Mouse (Mus musculus): ENCODE data around the gene Cdk11b. TPM values are rescaled to one million over a fixed set of nuclear protein-coding genes. Genes with fewer than 3 reads are reported as not detected.
"Not testable (repeated sequence)": the region's sequence is repeated elsewhere in the genome, so short reads cannot be mapped to it uniquely, and the experiment has no call there.

Gene Cdk11b
- polyA plus RNA-seq, 1 experiment from 2014 or later, result 71.2 TPM

DNA sequence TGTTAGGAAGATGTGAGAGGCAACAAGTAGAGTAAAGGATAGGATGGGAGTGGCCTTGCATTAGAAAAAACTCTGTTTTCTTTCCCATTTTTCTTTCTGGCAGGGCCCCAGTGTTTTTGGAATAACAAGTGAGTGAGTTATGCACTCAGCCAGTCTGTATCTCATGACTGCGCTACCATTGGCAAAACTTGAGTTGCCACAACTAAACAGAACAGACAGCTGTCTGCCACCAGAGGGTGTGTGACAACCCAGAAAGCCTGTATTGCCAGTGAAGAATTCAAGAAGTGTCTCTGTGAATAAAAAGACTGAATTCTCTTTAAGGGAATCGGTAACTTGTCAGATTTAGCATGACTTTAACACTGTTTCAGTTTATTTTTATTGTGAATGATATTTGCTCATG lies 51.3 kb downstream of the Cdk11b start:
- no peak overlapping the region for H3K4me3 ChIP-seq (ENCODE audit: low read depth, low read length)
- WGBS, result 91% methylated on average over 2 of the region's 2 CpGs
- no peaks in the 10 kb centered on the region for H3K4me1 ChIP-seq (ENCODE audit: control insufficient read depth, insufficient read depth, low read length)
- no peak overlapping the region for H3K4me2 ChIP-seq (ENCODE audit: low read depth, low read length)
- H3K27ac ChIP-seq (replicated peaks; ENCODE audit: low read depth, low read length), result no peak overlapping the region
- no peaks in the 10 kb centered on the region for H3K36me3 ChIP-seq (replicated peaks; ENCODE audit: control insufficient read depth, insufficient read depth, low read depth, low read length)
- H3K27me3 ChIP-seq (ENCODE audit: control insufficient read depth, insufficient read depth, low read length), result no peaks in the 10 kb centered on the region
- H3K9ac ChIP-seq (replicated peaks; ENCODE audit: low read length), result no peak overlapping the region
- H3K9me3 ChIP-seq (replicated peaks; ENCODE audit: control insufficient read depth, low read length), result no peaks in the 10 kb centered on the region
- no peak for DNase-seq (ENCODE audit: low spot score)
- no peak for ATAC-seq (replicated peaks; ENCODE audit: insufficient number of reproducible peaks, low FRiP score, low TSS enrichment, low read depth)

DNA sequence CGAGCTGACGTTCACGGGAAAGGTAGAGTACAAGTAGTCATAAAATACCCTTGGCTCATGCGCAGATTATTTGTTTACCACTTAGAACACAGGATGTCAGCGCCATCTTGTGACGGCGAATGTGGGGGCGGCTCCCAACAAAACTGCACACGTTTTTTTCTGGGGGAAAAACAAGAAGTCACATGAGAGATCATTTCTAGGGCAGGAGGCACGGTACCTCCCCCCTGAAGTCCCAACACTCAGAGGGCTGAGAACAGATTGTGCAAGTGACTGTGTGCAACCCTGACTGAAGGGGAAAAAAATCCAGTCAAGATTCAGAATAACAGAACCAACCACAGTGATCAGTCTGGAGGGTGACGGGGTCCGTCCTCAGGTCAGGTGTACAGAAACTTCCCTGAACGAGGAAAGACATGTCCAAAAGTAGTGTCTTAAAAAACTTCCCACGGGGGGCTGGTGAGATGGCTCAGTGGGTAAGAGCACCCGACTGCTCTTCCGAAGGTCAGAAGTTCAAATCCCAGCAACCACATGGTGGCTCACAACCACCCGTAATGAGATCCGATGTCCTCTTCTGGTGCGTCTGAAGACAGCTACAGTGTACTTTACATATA lies 59.1 kb downstream of the Cdk11b start:
- not testable (repeated sequence) for H3K27ac ChIP-seq (replicated peaks; ENCODE audit: low read depth, low read length); H3K4me3 ChIP-seq (ENCODE audit: low read depth, low read length); H3K4me2 ChIP-seq (ENCODE audit: low read depth, low read length); H3K27me3 ChIP-seq (ENCODE audit: control insufficient read depth, insufficient read depth, low read length); ATAC-seq (replicated peaks; ENCODE audit: insufficient number of reproducible peaks, low FRiP score, low TSS enrichment, low read depth); H3K36me3 ChIP-seq (replicated peaks; ENCODE audit: control insufficient read depth, insufficient read depth, low read depth, low read length); H3K4me1 ChIP-seq (ENCODE audit: control insufficient read depth, insufficient read depth, low read length); H3K9ac ChIP-seq (replicated peaks; ENCODE audit: low read length); H3K9me3 ChIP-seq (replicated peaks; ENCODE audit: control insufficient read depth, low read length); DNase-seq (ENCODE audit: low spot score)
- 91% methylated on average over 15 of the region's 19 CpGs for WGBS

DNA sequence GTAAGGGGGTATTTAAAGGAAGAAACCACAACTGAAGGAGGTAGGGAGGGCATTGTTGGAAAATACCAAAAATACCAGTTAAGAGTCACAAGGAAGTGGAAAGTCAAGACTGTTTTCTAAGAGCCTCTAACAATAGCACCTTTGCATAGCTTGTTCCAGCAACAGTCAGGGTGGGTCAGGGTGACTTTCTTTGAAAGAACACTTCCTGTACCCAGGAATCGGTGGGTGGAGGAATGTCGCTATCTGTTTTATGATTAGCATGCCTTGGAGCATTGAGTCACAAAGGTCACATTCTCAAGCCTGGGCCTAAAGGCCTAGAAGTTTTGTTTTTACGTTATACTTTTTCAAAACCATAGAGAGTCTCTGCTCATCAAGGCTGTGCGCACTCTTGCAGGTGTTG lies 63.1 kb downstream of the Cdk11b start:
- DNase-seq (ENCODE audit: low spot score); H3K4me2 ChIP-seq (ENCODE audit: low read depth, low read length); H3K4me3 ChIP-seq (ENCODE audit: low read depth, low read length); H3K36me3 ChIP-seq (replicated peaks; ENCODE audit: control insufficient read depth, insufficient read depth, low read depth, low read length); H3K27ac ChIP-seq (replicated peaks; ENCODE audit: low read depth, low read length); H3K4me1 ChIP-seq (ENCODE audit: control insufficient read depth, insufficient read depth, low read length); H3K9me3 ChIP-seq (replicated peaks; ENCODE audit: control insufficient read depth, low read length); H3K27me3 ChIP-seq (ENCODE audit: control insufficient read depth, insufficient read depth, low read length); H3K9ac ChIP-seq (replicated peaks; ENCODE audit: low read length); ATAC-seq (replicated peaks; ENCODE audit: insufficient number of reproducible peaks, low FRiP score, low TSS enrichment, low read depth): not testable (repeated sequence)
- 89% methylated on average over 4 of the region's 4 CpGs for WGBS

DNA sequence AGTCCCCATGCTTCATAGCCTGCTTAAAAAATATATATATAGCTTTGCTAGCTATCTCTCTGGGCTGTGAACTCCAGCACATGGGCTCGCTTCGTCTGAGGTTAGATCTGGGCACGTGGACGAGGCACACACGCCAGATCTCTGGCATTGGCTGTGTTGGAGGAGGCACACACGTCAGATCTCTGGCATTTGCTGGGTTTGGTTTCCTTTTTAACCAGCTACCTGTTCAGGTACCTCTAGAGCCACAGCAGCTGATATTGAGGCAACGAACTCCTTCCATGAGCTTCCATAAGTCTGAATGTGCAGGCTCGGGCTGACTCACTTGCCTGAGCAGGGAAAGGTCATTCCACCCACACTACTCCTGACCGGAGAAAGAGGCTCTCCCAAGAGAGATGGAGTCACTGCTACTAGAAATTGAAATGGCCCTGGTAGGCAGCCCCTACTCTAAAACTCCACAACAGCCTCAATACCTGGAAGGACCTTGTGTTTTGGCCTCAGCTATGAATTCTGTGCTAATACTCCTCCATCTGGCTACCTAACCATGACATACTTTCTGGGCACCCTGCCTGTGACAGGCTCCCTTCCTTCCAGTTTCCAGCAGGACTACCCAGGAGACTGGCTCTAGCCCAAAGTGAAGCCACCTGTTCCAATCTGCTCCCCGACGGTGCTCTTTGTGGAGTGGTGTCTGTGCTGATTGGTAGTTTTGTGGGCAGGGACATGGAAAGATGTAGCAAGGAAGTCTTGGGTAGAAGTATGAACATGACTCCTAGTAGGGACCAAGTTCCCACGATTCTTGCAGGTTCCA lies 66.1 kb downstream of the Cdk11b start:
- WGBS, result 80% methylated on average over 12 of the region's 12 CpGs
- DNase-seq (ENCODE audit: low spot score) (no peak), ATAC-seq (replicated peaks; ENCODE audit: insufficient number of reproducible peaks, low FRiP score, low TSS enrichment, low read depth) (no peak)
- H3K4me3 ChIP-seq (ENCODE audit: low read depth, low read length), result no peak overlapping the region
- H3K27ac ChIP-seq (replicated peaks; ENCODE audit: low read depth, low read length), result no peak overlapping the region
- no peaks in the 10 kb centered on the region for H3K36me3 ChIP-seq (replicated peaks; ENCODE audit: control insufficient read depth, insufficient read depth, low read depth, low read length)
- H3K4me1 ChIP-seq (ENCODE audit: control insufficient read depth, insufficient read depth, low read length), result no peaks in the 10 kb centered on the region
- H3K9me3 ChIP-seq (replicated peaks; ENCODE audit: control insufficient read depth, low read length), result no peaks in the 10 kb centered on the region
- no peak overlapping the region for H3K9ac ChIP-seq (replicated peaks; ENCODE audit: low read length)
- peaks cover 6% of the 10 kb centered on the region; the same call in 1 of the 2 replicates for H3K27me3 ChIP-seq (ENCODE audit: control insufficient read depth, insufficient read depth, low read length)
- no peak overlapping the region for H3K4me2 ChIP-seq (ENCODE audit: low read depth, low read length)

DNA sequence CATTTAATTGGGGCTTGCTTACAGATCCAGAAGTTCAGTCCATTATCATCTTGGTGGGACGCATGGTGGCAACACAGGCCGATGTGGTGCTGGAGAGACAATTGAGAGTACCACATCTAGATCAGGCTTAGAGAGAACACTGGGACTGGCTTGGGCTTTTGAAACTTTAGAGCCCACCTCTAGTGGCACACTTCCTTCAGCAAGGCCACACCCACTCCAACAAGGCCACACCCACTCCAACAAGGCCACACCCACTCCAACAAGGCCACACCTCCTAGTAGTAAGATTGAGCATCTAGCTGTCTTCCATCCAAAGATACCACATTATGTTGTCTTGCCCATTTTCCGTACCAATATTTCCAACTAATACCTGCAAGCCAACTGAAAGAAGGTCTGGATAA lies 67.8 kb downstream of the Cdk11b start:
- over 99% methylated on average over 3 of the region's 3 CpGs for WGBS
- no peak for ATAC-seq (replicated peaks; ENCODE audit: insufficient number of reproducible peaks, low FRiP score, low TSS enrichment, low read depth)

DNA sequence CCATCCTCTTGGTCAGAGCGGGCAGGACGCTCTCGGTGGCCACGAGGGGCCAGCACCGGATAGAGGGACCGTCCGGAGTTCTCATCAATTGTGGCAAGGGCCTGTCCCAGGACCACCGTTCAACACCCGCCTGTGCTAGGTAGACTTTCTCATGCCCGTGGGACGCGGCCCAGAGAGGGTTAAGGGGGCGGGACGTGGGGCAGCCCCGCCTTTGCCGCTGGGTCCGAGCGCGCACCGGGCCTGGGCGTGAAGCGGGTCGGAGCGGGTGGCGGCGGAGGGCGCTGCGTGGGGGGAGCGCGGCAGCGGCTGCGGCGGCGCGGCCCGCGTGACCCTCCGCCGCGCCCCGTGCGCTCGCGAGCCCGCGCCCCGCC lies 69.4 kb downstream of the Cdk11b start, which contains the start of gene Fndc10:
Fndc10 (plus strand) TSS at position 232 of the 371 bp plus-strand sequence.
- peak; percentile 77 for DNase-seq (ENCODE audit: low spot score)
- Histone ChIP-seq H3K27me3 (ENCODE audit: control insufficient read depth, insufficient read depth, low read length) (peaks cover 6% of the 10 kb centered on the region; the same call in 1 of the 2 replicates), H3K9ac (replicated peaks; ENCODE audit: low read length) (peak within 1 kb of the TSS; percentile 78), H3K36me3 (replicated peaks; ENCODE audit: control insufficient read depth, insufficient read depth, low read depth, low read length) (no peaks in the 10 kb centered on the region), H3K4me2 (ENCODE audit: low read depth, low read length) (peak within 1 kb of the TSS; percentile 84), H3K4me3 (ENCODE audit: low read depth, low read length) (peak within 1 kb of the TSS; percentile 61), H3K4me1 (ENCODE audit: control insufficient read depth, insufficient read depth, low read length) (no peaks in the 10 kb centered on the region), H3K27ac (replicated peaks; ENCODE audit: low read depth, low read length) (no peak within 1 kb of the TSS; the same call in 1 of the 2 replicates), H3K9me3 (replicated peaks; ENCODE audit: control insufficient read depth, low read length) (no peaks in the 10 kb centered on the region)
- ATAC-seq (replicated peaks; ENCODE audit: insufficient number of reproducible peaks, low FRiP score, low TSS enrichment, low read depth), result peak; percentile 80
- WGBS, result under 1% methylated on average over 44 of the region's 47 CpGs

More for the DNA sequence above, 67.8 kb downstream of the Cdk11b start:
- no peak for DNase-seq (ENCODE audit: low spot score)
- H3K4me1 ChIP-seq (ENCODE audit: control insufficient read depth, insufficient read depth, low read length), result no peaks in the 10 kb centered on the region
- peaks cover 6% of the 10 kb centered on the region; the same call in 1 of the 2 replicates for H3K27me3 ChIP-seq (ENCODE audit: control insufficient read depth, insufficient read depth, low read length)
- H3K36me3 ChIP-seq (replicated peaks; ENCODE audit: control insufficient read depth, insufficient read depth, low read depth, low read length), result no peaks in the 10 kb centered on the region
- no peak overlapping the region for H3K27ac ChIP-seq (replicated peaks; ENCODE audit: low read depth, low read length)
- no peaks in the 10 kb centered on the region for H3K9me3 ChIP-seq (replicated peaks; ENCODE audit: control insufficient read depth, low read length)
- no peak overlapping the region for H3K4me3 ChIP-seq (ENCODE audit: low read depth, low read length)
- no peak overlapping the region for H3K9ac ChIP-seq (replicated peaks; ENCODE audit: low read length)
- H3K4me2 ChIP-seq (ENCODE audit: low read depth, low read length), result no peak overlapping the region

DNA sequence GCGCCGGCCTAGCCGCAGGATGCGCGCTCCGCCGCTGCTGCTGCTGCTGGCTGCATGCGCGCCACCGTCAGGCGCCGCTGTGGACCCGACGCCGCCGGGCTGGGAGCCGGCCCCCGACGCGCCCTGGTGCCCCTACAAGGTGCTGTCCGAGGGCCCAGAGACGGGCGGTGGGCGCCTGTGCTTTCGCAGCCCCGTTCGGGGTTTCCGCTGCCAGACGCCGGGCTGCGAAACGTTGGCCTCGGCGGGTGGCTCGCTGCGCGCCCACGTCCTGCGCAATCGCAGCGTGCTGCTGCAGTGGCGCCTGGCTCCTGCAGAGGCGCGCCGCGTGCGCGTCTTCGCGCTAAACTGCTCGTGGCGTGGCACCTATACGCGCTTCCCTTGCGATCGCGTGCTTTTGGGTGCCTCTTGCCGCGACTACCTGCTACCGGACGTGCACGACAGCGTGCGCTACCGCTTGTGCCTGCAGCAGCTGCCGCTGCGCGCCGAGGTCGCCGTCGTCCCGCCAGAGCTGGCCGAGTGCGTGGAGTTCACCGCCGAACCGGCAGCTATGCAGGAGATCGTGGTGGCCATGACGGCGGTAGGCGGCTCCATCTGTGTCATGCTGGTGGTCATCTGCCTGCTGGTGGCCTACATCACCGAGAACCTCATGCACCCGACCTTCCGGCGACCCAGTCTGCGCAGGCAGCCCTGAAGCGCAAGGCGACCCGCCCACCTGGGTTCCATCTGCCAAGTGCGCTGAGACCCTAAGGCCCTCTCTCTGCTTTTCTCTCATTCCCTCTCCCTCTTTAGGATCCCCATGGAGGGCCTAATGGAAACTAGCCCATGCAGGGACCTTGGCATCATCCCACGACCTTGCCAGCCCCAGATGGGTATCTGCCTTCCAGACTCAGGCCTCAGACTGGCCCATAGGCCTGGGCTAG lies 70.1 kb downstream of the Cdk11b start:
- Histone ChIP-seq H3K4me2 (ENCODE audit: low read depth, low read length) (peak overlapping the region; percentile 84), H3K4me3 (ENCODE audit: low read depth, low read length) (peak overlapping the region; percentile 61), H3K36me3 (replicated peaks; ENCODE audit: control insufficient read depth, insufficient read depth, low read depth, low read length) (no peaks in the 10 kb centered on the region), H3K4me1 (ENCODE audit: control insufficient read depth, insufficient read depth, low read length) (no peaks in the 10 kb centered on the region), H3K27me3 (ENCODE audit: control insufficient read depth, insufficient read depth, low read length) (peaks cover 6% of the 10 kb centered on the region; the same call in 1 of the 2 replicates), H3K27ac (replicated peaks; ENCODE audit: low read depth, low read length) (no peak overlapping the region; the same call in 1 of the 2 replicates), H3K9ac (replicated peaks; ENCODE audit: low read length) (peak overlapping the region; percentile 78), H3K9me3 (replicated peaks; ENCODE audit: control insufficient read depth, low read length) (no peaks in the 10 kb centered on the region)
- under 1% methylated on average over 84 of the region's 92 CpGs for WGBS
- ATAC-seq (replicated peaks; ENCODE audit: insufficient number of reproducible peaks, low FRiP score, low TSS enrichment, low read depth), result peak; percentile 34; the same call in 1 of the 2 replicates
- DNase-seq (ENCODE audit: low spot score), result peak; percentile 66

Data from embryonic facial prominence, embryonic 11.5 days (tissue).